Mouse (Mus musculus): Measurements from ENCODE around the gene Rpl39. TPM values are rescaled to one million over a fixed set of nuclear protein-coding genes. Genes with fewer than 3 reads are reported as not detected.
"Not testable (repeated sequence)": the region's sequence is repeated elsewhere in the genome, so short reads cannot be mapped to it uniquely, and the experiment has no call there.

Gene Rpl39
- polyA plus RNA-seq, 1 experiment from 2014 or later: 520 TPM

GRCm38 (mm10) chrX:37081194-37081593 is 4.0 kb downstream of the Rpl39 start:
- H3K4me3 ChIP-seq (ENCODE audit: low read depth, low read length): no peak overlapping the region
- H3K4me2 ChIP-seq (ENCODE audit: low read depth, severe bottlenecking): no peak overlapping the region
- WGBS: 59% methylated on average over 6 of the region's 6 CpGs
- H3K9me3 ChIP-seq (ENCODE audit: control insufficient read depth, low read length): no peaks in the 10 kb centered on the region
- H3K27ac ChIP-seq (replicated peaks; ENCODE audit: low read depth, low read length): no peak overlapping the region
- H3K36me3 ChIP-seq (ENCODE audit: control insufficient read depth, insufficient read depth, low read length): 0 out of 2 replicates have a peak, but pooled peaks cover 2% of the 10 kb centered on the region
- ATAC-seq (ENCODE audit: insufficient number of reproducible peaks, low FRiP score, low TSS enrichment, low read depth): no peak
- no peak for DNase-seq (ENCODE audit: low spot score)
- no peaks in the 10 kb centered on the region for H3K27me3 ChIP-seq (ENCODE audit: control insufficient read depth, insufficient read depth, low read length)
- no peaks in the 10 kb centered on the region for H3K4me1 ChIP-seq (ENCODE audit: control insufficient read depth, insufficient read depth, low read length)
- no peak overlapping the region for H3K9ac ChIP-seq (ENCODE audit: low read length)

DNA sequence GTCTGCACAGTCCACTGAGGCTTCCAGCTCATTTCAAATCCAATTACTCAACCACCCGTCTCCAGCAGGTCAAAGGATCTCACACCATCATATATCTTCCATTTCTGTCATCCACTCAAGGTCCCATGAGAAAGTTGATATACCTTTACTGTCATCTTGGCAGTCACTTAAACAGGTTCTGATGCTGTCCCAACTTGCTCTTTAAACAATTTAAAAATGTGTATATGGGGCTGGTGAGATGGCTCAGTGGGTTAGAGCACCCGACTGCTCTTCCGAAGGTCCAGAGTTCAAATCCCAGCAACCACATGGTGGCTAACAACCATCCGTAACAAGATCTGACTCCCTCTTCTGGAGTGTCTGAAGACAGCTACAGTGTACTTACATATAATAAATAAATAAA is 4.9 kb downstream of the Rpl39 start:
- not testable (repeated sequence) for H3K9ac ChIP-seq (ENCODE audit: low read length); H3K4me2 ChIP-seq (ENCODE audit: low read depth, severe bottlenecking); H3K27ac ChIP-seq (replicated peaks; ENCODE audit: low read depth, low read length); H3K4me3 ChIP-seq (ENCODE audit: low read depth, low read length); DNase-seq (ENCODE audit: low spot score); H3K36me3 ChIP-seq (ENCODE audit: control insufficient read depth, insufficient read depth, low read length); H3K9me3 ChIP-seq (ENCODE audit: control insufficient read depth, low read length); H3K27me3 ChIP-seq (ENCODE audit: control insufficient read depth, insufficient read depth, low read length); H3K4me1 ChIP-seq (ENCODE audit: control insufficient read depth, insufficient read depth, low read length)
- WGBS: 63% methylated on average over 3 of the region's 4 CpGs
- peak; percentile 38; the same call in 1 of the 2 replicates for ATAC-seq (ENCODE audit: insufficient number of reproducible peaks, low FRiP score, low TSS enrichment, low read depth)

- no peaks in the 10 kb centered on the region for H3K27me3 ChIP-seq (ENCODE audit: control insufficient read depth, insufficient read depth, low read length)
- WGBS: 84% methylated on average over 8 of the region's 8 CpGs
- no peak overlapping the region for H3K9ac ChIP-seq (ENCODE audit: low read length)
- no peak overlapping the region for H3K4me3 ChIP-seq (ENCODE audit: low read depth, low read length)
- no peak overlapping the region for H3K27ac ChIP-seq (replicated peaks; ENCODE audit: low read depth, low read length)
- no peak overlapping the region for H3K4me2 ChIP-seq (ENCODE audit: low read depth, severe bottlenecking)
- 0 out of 2 replicates have a peak, but pooled peaks cover 2% of the 10 kb centered on the region for H3K36me3 ChIP-seq (ENCODE audit: control insufficient read depth, insufficient read depth, low read length)
- no peak for DNase-seq (ENCODE audit: low spot score)
- H3K9me3 ChIP-seq (ENCODE audit: control insufficient read depth, low read length): no peaks in the 10 kb centered on the region
- ATAC-seq (ENCODE audit: insufficient number of reproducible peaks, low FRiP score, low TSS enrichment, low read depth): no peak
- H3K4me1 ChIP-seq (ENCODE audit: control insufficient read depth, insufficient read depth, low read length): no peaks in the 10 kb centered on the region
These were observed 8.6 kb downstream of the Rpl39 start for GRCm38 (mm10) chrX:37076651-37077050.

GRCm38 (mm10) chrX:37074262-37074892 is 10.8 kb downstream of the Rpl39 start:
- 35% methylated on average over 9 of the region's 9 CpGs for WGBS
- Histone ChIP-seq H3K9ac (ENCODE audit: low read length) (no peak overlapping the region), H3K36me3 (ENCODE audit: control insufficient read depth, insufficient read depth, low read length) (no peaks in the 10 kb centered on the region), H3K27me3 (ENCODE audit: control insufficient read depth, insufficient read depth, low read length) (no peaks in the 10 kb centered on the region), H3K4me3 (ENCODE audit: low read depth, low read length) (no peak overlapping the region), H3K4me2 (ENCODE audit: low read depth, severe bottlenecking) (no peak overlapping the region), H3K27ac (replicated peaks; ENCODE audit: low read depth, low read length) (no peak overlapping the region), H3K9me3 (ENCODE audit: control insufficient read depth, low read length) (no peaks in the 10 kb centered on the region), H3K4me1 (ENCODE audit: control insufficient read depth, insufficient read depth, low read length) (no peaks in the 10 kb centered on the region)
- ATAC-seq (ENCODE audit: insufficient number of reproducible peaks, low FRiP score, low TSS enrichment, low read depth): no peak
- DNase-seq (ENCODE audit: low spot score): peak; percentile 76

GRCm38 (mm10) chrX:37068766-37069165 is 16.4 kb downstream of the Rpl39 start:
- H3K9me3 ChIP-seq (ENCODE audit: control insufficient read depth, low read length): no peaks in the 10 kb centered on the region
- no peak overlapping the region for H3K9ac ChIP-seq (ENCODE audit: low read length)
- no peak overlapping the region for H3K27ac ChIP-seq (replicated peaks; ENCODE audit: low read depth, low read length)
- no peaks in the 10 kb centered on the region for H3K36me3 ChIP-seq (ENCODE audit: control insufficient read depth, insufficient read depth, low read length)
- H3K27me3 ChIP-seq (ENCODE audit: control insufficient read depth, insufficient read depth, low read length): no peaks in the 10 kb centered on the region
- H3K4me2 ChIP-seq (ENCODE audit: low read depth, severe bottlenecking): no peak overlapping the region
- ATAC-seq (ENCODE audit: insufficient number of reproducible peaks, low FRiP score, low TSS enrichment, low read depth) (no peak), DNase-seq (ENCODE audit: low spot score) (no peak)
- H3K4me3 ChIP-seq (ENCODE audit: low read depth, low read length): no peak overlapping the region
- no peaks in the 10 kb centered on the region for H3K4me1 ChIP-seq (ENCODE audit: control insufficient read depth, insufficient read depth, low read length)
- WGBS: 84% methylated on average over 5 of the region's 5 CpGs

DNA sequence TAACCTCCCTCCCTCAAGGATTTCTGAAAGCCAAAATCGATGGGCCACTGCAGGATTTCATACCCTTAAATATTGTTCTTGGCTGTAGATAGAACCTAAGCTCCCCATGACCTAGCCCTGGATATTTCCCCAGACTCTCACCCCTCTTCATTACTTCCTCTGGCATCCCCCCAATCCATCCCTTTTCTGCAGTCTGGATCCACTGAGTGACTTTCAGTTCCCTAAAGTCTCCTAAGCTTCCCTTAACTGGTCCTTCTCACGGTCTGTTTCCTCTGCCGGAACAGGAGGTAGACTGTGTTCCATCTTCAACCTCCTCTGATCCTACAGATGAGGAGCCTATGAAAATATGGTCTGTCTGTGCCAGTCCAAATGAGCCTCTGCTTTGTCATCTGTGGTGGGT is 17.9 kb downstream of the Rpl39 start:
- Histone ChIP-seq H3K4me3 (ENCODE audit: low read depth, low read length) (no peak overlapping the region), H3K36me3 (ENCODE audit: control insufficient read depth, insufficient read depth, low read length) (no peaks in the 10 kb centered on the region), H3K9me3 (ENCODE audit: control insufficient read depth, low read length) (no peaks in the 10 kb centered on the region), H3K4me2 (ENCODE audit: low read depth, severe bottlenecking) (no peak overlapping the region), H3K27ac (replicated peaks; ENCODE audit: low read depth, low read length) (no peak overlapping the region), H3K27me3 (ENCODE audit: control insufficient read depth, insufficient read depth, low read length) (no peaks in the 10 kb centered on the region), H3K9ac (ENCODE audit: low read length) (no peak overlapping the region), H3K4me1 (ENCODE audit: control insufficient read depth, insufficient read depth, low read length) (no peaks in the 10 kb centered on the region)
- no peak for ATAC-seq (ENCODE audit: insufficient number of reproducible peaks, low FRiP score, low TSS enrichment, low read depth)
- WGBS: 91% methylated on average over 3 of the region's 3 CpGs
- DNase-seq (ENCODE audit: low spot score): no peak

DNA sequence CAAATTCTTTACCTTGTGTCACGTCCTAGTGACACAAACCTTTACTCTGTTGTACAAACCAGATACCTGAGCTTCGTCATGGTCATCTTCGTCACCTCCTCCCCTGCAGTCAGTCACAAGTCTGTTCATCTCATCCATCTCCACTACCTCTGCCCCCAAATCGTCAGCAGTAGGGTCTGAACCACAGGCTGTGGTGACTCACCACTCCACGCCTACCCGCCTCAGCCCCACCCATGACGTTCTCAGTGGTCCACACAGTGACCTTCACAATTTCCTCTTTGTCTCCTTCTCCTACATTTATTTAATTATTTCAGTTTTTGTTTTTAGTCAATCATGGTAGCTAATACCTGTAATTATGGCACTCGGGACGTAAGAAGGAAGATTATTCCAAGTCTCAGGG is 21.3 kb downstream of the Rpl39 start:
- Histone ChIP-seq H3K4me1 (ENCODE audit: control insufficient read depth, insufficient read depth, low read length) (no peaks in the 10 kb centered on the region), H3K9me3 (ENCODE audit: control insufficient read depth, low read length) (no peaks in the 10 kb centered on the region), H3K9ac (ENCODE audit: low read length) (no peak overlapping the region), H3K4me3 (ENCODE audit: low read depth, low read length) (no peak overlapping the region), H3K36me3 (ENCODE audit: control insufficient read depth, insufficient read depth, low read length) (no peaks in the 10 kb centered on the region), H3K27me3 (ENCODE audit: control insufficient read depth, insufficient read depth, low read length) (no peaks in the 10 kb centered on the region), H3K4me2 (ENCODE audit: low read depth, severe bottlenecking) (no peak overlapping the region), H3K27ac (replicated peaks; ENCODE audit: low read depth, low read length) (no peak overlapping the region)
- WGBS: 82% methylated on average over 9 of the region's 9 CpGs
- no peak for ATAC-seq (ENCODE audit: insufficient number of reproducible peaks, low FRiP score, low TSS enrichment, low read depth)
- DNase-seq (ENCODE audit: low spot score): no peak

- H3K27me3 ChIP-seq (ENCODE audit: control insufficient read depth, insufficient read depth, low read length): peaks cover 35% of the 10 kb centered on the region
- H3K27ac ChIP-seq (replicated peaks; ENCODE audit: low read depth, low read length): no peak overlapping the region
- no peaks in the 10 kb centered on the region for H3K36me3 ChIP-seq (ENCODE audit: control insufficient read depth, insufficient read depth, low read length)
- no peak overlapping the region for H3K9ac ChIP-seq (ENCODE audit: low read length)
- peak; percentile 43 for DNase-seq (ENCODE audit: low spot score)
- peak overlapping the region; percentile 54 for H3K4me2 ChIP-seq (ENCODE audit: low read depth, severe bottlenecking)
- H3K4me1 ChIP-seq (ENCODE audit: control insufficient read depth, insufficient read depth, low read length): 0 out of 2 replicates have a peak, but pooled peaks cover 4% of the 10 kb centered on the region
- H3K9me3 ChIP-seq (ENCODE audit: control insufficient read depth, low read length): no peaks in the 10 kb centered on the region
- WGBS: 10% methylated on average over 70 of the region's 70 CpGs
- H3K4me3 ChIP-seq (ENCODE audit: low read depth, low read length): peak overlapping the region; percentile 23
- no peak for ATAC-seq (ENCODE audit: insufficient number of reproducible peaks, low FRiP score, low TSS enrichment, low read depth)
These were observed 36.0 kb downstream of the Rpl39 start for GRCm38 (mm10) chrX:37048890-37049823.
